Mouse (Mus musculus) kidney, embryonic 15.5 days (tissue): Measurements from ENCODE around the gene Parp14. TPM values are rescaled to one million over a fixed set of nuclear protein-coding genes. Genes with fewer than 3 reads are reported as not detected.

Experiments
- ATAC-seq: fragments of 200-750 bp; cut with Nextera tagmentation; replicated peaks from 2 replicates; pipeline ENCODE4 v1.8.0; 2017; ENCODE audit warnings: moderate TSS enrichment; ENCODE audit not compliant: low FRiP score
- H3K27ac ChIP-seq: fragments of 300-500 bp; sonication (generic); 2 replicates; pipeline ENCODE4 v1.5.1; 2015; ENCODE audit warnings: mild to moderate bottlenecking, inconsistent platforms
- H3K27me3 ChIP-seq: fragments of 300-500 bp; sonication (generic); 2 replicates; pipeline ENCODE4 v1.6.1; 2015; ENCODE audit warnings: inconsistent platforms
- H3K36me3 ChIP-seq: fragments of 300-500 bp; sonication (generic); 2 replicates; pipeline ENCODE4 v1.6.1; 2015; ENCODE audit warnings: inconsistent platforms
- H3K4me1 ChIP-seq: fragments of 300-500 bp; sonication (generic); 2 replicates; pipeline ENCODE4 v1.6.1; 2015; ENCODE audit warnings: inconsistent platforms
- H3K4me2 ChIP-seq: fragments of 300-500 bp; sonication (generic); 2 replicates; pipeline ENCODE4 v1.6.1; 2015; ENCODE audit warnings: moderate library complexity, mild to moderate bottlenecking, inconsistent platforms
- H3K4me3 ChIP-seq: fragments of 300-500 bp; sonication (generic); replicated peaks from 2 replicates; pipeline ENCODE4 v1.5.1; 2015; ENCODE audit warnings: mild to moderate bottlenecking, inconsistent platforms
- H3K9ac ChIP-seq: fragments of 300-500 bp; sonication (generic); 2 replicates; pipeline ENCODE4 v1.6.1; 2015; ENCODE audit warnings: mild to moderate bottlenecking, inconsistent platforms
- H3K9me3 ChIP-seq: fragments of 300-500 bp; sonication (generic); replicated peaks from 2 replicates; pipeline ENCODE4 v1.6.1; 2016; ENCODE audit warnings: inconsistent platforms
- WGBS: fragments of 180-500 bp; shearing (Covaris S2); methylation state at CpG from one replicate; pipeline ENCODE4 v1.1.7; 2015; ENCODE audit warnings: mixed read lengths; 5-methylcytosine and 5-hydroxymethylcytosine counted together
- polyA plus RNA-seq: library from polyadenylated mRNA; unstranded; fragments of >200 nt; fragmentation: Nextera tagmentation; extraction: Ambion mirVana; gene quantifications from 2 replicates; pipeline ENCODE4 v1.2.1, GENCODE M21; 2015

Parp14 gene
- polyA plus RNA-seq, 1 experiment from 2014 or later: 1.1 TPM

GRCm38 (mm10) chr16:35869126-35869525, 2.2 kb downstream of the Parp14 start:
- H3K9ac ChIP-seq: no peak overlapping the region
- H3K9me3 ChIP-seq: no peaks in the 10 kb centered on the region
- H3K4me3 ChIP-seq: 0 out of 2 replicates have a peak overlapping the region, but pooled peaks have one; percentile 7
- no peak for ATAC-seq
- H3K27ac ChIP-seq: peak overlapping the region; percentile 49
- peak overlapping the region; percentile 37 for H3K4me2 ChIP-seq
- no peaks in the 10 kb centered on the region for H3K36me3 ChIP-seq
- peaks cover 35% of the 10 kb centered on the region for H3K27me3 ChIP-seq
- peaks cover 13% of the 10 kb centered on the region for H3K4me1 ChIP-seq
- WGBS: 32% methylated on average over 3 of the region's 3 CpGs

GRCm38 (mm10) chr16:35867726-35868125, 3.6 kb downstream of the Parp14 start:
- no peaks in the 10 kb centered on the region for H3K9me3 ChIP-seq
- H3K9ac ChIP-seq: no peak overlapping the region
- no peaks in the 10 kb centered on the region for H3K36me3 ChIP-seq
- ATAC-seq: no peak
- H3K27ac ChIP-seq: no peak overlapping the region
- peaks cover 26% of the 10 kb centered on the region for H3K27me3 ChIP-seq
- peaks cover 13% of the 10 kb centered on the region for H3K4me1 ChIP-seq
- no peak overlapping the region for H3K4me3 ChIP-seq
- WGBS: 70% methylated on average over 11 of the region's 11 CpGs
- H3K4me2 ChIP-seq: no peak overlapping the region

- H3K4me3 ChIP-seq: no peak overlapping the region
- no peaks in the 10 kb centered on the region for H3K36me3 ChIP-seq
- ATAC-seq: no peak
- no peak overlapping the region for H3K27ac ChIP-seq
- H3K4me2 ChIP-seq: no peak overlapping the region
- no peaks in the 10 kb centered on the region for H3K27me3 ChIP-seq
- H3K4me1 ChIP-seq: peaks cover 3% of the 10 kb centered on the region; the same call in 1 of the 2 replicates
- H3K9me3 ChIP-seq: no peaks in the 10 kb centered on the region
- H3K9ac ChIP-seq: no peak overlapping the region
- 88% methylated on average over 1 of the region's 1 CpGs for WGBS
These were observed 9.3 kb downstream of the Parp14 start for GRCm38 (mm10) chr16:35862057-35862456.

- no peak for ATAC-seq
- no peaks in the 10 kb centered on the region for H3K9me3 ChIP-seq
- peaks cover 3% of the 10 kb centered on the region; the same call in 1 of the 2 replicates for H3K4me1 ChIP-seq
- H3K4me3 ChIP-seq: no peak overlapping the region
- no peak overlapping the region for H3K9ac ChIP-seq
- no peak overlapping the region for H3K27ac ChIP-seq
- H3K36me3 ChIP-seq: no peaks in the 10 kb centered on the region
- WGBS: 46% methylated on average over 16 of the region's 16 CpGs
- H3K4me2 ChIP-seq: no peak overlapping the region
- H3K27me3 ChIP-seq: no peaks in the 10 kb centered on the region
These were observed 11.1 kb downstream of the Parp14 start for GRCm38 (mm10) chr16:35860236-35860635.

GRCm38 (mm10) chr16:35856766-35857165, 14.6 kb downstream of the Parp14 start:
- ATAC-seq: no peak
- Histone ChIP-seq H3K4me2 (no peak overlapping the region), H3K27ac (no peak overlapping the region), H3K36me3 (no peaks in the 10 kb centered on the region), H3K4me1 (peaks cover 3% of the 10 kb centered on the region; the same call in 1 of the 2 replicates), H3K27me3 (no peaks in the 10 kb centered on the region), H3K9me3 (no peaks in the 10 kb centered on the region), H3K9ac (no peak overlapping the region), H3K4me3 (no peak overlapping the region)
- 92% methylated on average over 18 of the region's 18 CpGs for WGBS

DNA sequence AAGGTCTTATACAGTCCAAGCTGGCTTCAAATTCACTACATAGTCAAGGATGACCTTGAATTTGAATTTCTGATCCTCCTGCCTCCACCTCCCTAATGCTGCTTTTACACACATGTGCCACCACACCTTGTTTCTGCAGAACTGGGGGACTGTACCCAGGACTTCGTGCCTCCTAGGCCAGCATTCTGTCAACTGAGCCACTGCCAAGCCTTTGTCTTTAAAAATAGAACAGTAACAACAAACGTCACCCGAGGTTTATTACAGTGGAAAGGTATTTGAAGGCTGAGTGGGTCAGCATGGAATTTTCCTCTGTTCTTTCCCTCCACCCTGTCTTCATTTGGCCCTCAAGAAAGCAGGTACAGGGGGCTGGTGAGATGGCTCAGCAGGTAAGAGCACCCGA, 15.5 kb downstream of the Parp14 start:
- Histone ChIP-seq H3K36me3 (no peaks in the 10 kb centered on the region), H3K27ac (no peak overlapping the region), H3K9ac (no peak overlapping the region), H3K4me3 (no peak overlapping the region), H3K4me1 (peaks cover 3% of the 10 kb centered on the region; the same call in 1 of the 2 replicates), H3K9me3 (no peaks in the 10 kb centered on the region), H3K27me3 (no peaks in the 10 kb centered on the region), H3K4me2 (no peak overlapping the region)
- 82% methylated on average over 4 of the region's 4 CpGs for WGBS
- ATAC-seq: no peak

DNA sequence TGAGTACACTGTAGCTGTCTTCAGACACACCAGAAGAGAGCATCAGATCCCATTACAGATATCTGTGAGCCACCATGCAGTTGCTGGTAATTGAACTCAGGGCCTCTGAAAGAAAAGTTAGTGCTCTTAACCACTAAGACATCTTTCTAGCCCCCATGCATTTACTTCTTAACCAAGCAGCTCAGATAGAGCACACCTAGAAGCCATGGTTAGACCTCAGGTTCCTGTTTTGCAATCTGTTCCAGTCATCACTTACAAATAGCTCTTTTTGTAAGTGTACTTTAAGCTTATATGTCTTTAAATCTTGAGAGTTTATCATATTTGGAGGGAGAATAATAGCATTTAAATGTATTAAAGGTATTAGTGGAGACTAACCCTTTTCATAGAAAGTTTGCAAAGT, 24.2 kb downstream of the Parp14 start:
- Histone ChIP-seq H3K4me3 (no peak overlapping the region), H3K36me3 (no peaks in the 10 kb centered on the region), H3K4me2 (no peak overlapping the region), H3K27ac (no peak overlapping the region), H3K4me1 (no peaks in the 10 kb centered on the region), H3K27me3 (no peaks in the 10 kb centered on the region), H3K9ac (no peak overlapping the region), H3K9me3 (no peaks in the 10 kb centered on the region)
- no peak for ATAC-seq

GRCm38 (mm10) chr16:35839680-35840079, 31.7 kb downstream of the Parp14 start:
- H3K4me3 ChIP-seq: no peak overlapping the region
- 10% methylated on average over 1 of the region's 1 CpGs for WGBS
- no peak overlapping the region for H3K4me2 ChIP-seq
- H3K36me3 ChIP-seq: no peaks in the 10 kb centered on the region
- ATAC-seq: no peak
- H3K9me3 ChIP-seq: no peaks in the 10 kb centered on the region; the same call in 1 of the 2 replicates
- no peak overlapping the region for H3K27ac ChIP-seq
- H3K9ac ChIP-seq: no peak overlapping the region
- H3K4me1 ChIP-seq: no peaks in the 10 kb centered on the region
- no peaks in the 10 kb centered on the region for H3K27me3 ChIP-seq

DNA sequence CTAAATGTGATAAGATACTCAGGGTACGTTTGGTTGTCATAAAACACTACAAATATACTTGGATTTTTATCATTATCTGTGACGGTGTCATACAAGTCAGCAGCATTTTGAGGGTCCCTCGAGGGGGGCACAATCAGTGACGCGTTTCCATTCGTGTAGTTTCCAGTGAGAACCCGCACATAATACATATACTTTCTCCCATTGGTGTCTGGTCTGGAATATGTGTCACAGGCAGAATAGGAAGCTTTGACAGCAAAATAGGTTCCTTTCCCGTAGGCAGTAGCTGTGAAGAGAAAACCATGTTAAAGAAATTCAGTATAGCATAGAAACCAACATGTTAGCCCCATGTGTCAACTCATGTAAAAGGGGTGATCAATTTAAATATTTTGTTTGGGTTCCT, 36.7 kb downstream of the Parp14 start:
- Histone ChIP-seq H3K27me3 (no peaks in the 10 kb centered on the region), H3K27ac (no peak overlapping the region), H3K4me2 (no peak overlapping the region), H3K9ac (no peak overlapping the region), H3K9me3 (no peaks in the 10 kb centered on the region; the same call in 1 of the 2 replicates), H3K36me3 (no peaks in the 10 kb centered on the region), H3K4me3 (no peak overlapping the region), H3K4me1 (no peaks in the 10 kb centered on the region)
- WGBS: 89% methylated on average over 8 of the region's 8 CpGs
- no peak for ATAC-seq

DNA sequence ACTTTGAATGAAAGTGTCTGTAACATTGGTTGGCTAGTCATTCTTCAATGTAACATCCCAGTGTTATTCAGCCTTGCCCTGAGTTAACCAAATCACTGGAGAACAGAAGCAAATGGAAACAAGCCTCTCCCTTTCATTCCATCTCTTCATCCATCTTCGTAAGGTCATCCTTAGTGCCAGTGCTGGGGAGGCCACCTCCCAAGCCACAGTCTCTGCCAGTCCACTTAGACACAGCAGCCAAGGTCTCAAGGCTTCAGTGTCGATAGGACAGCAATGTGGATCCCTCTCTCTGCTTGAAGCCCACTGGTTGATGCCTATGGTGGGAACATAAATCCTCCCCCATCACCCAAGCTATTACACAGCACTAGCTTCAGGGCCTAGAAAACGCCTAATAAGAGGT, 38.4 kb downstream of the Parp14 start:
- 84% methylated on average over 3 of the region's 3 CpGs for WGBS
- no peak overlapping the region for H3K27ac ChIP-seq
- no peak for ATAC-seq
- H3K27me3 ChIP-seq: no peaks in the 10 kb centered on the region
- no peaks in the 10 kb centered on the region for H3K4me1 ChIP-seq
- H3K4me3 ChIP-seq: no peak overlapping the region
- H3K36me3 ChIP-seq: peaks cover 2% of the 10 kb centered on the region
- H3K9ac ChIP-seq: no peak overlapping the region
- H3K9me3 ChIP-seq: no peaks in the 10 kb centered on the region; the same call in 1 of the 2 replicates
- no peak overlapping the region for H3K4me2 ChIP-seq

- no peak overlapping the region for H3K4me2 ChIP-seq
- no peak overlapping the region for H3K27ac ChIP-seq
- H3K4me1 ChIP-seq: no peaks in the 10 kb centered on the region
- no peaks in the 10 kb centered on the region for H3K9me3 ChIP-seq
- no peak overlapping the region for H3K9ac ChIP-seq
- 36% methylated on average over 7 of the region's 7 CpGs for WGBS
- no peak for ATAC-seq
- H3K27me3 ChIP-seq: no peaks in the 10 kb centered on the region
- peaks cover 11% of the 10 kb centered on the region for H3K36me3 ChIP-seq
- H3K4me3 ChIP-seq: no peak overlapping the region
These were observed 41.3 kb downstream of the Parp14 start for GRCm38 (mm10) chr16:35829999-35830398.

- H3K27ac ChIP-seq: no peak overlapping the region
- no peak overlapping the region for H3K4me3 ChIP-seq
- peaks cover 11% of the 10 kb centered on the region; the same call in 1 of the 2 replicates for H3K36me3 ChIP-seq
- 36% methylated on average over 13 of the region's 13 CpGs for WGBS
- H3K9me3 ChIP-seq: no peaks in the 10 kb centered on the region
- no peak overlapping the region for H3K4me2 ChIP-seq
- H3K27me3 ChIP-seq: no peaks in the 10 kb centered on the region
- ATAC-seq: peak; percentile 54; the same call in 1 of the 2 replicates
- H3K9ac ChIP-seq: no peak overlapping the region
- no peaks in the 10 kb centered on the region for H3K4me1 ChIP-seq
These were observed 53.9 kb downstream of the Parp14 start for GRCm38 (mm10) chr16:35817255-35818089.
